Mouse (Mus musculus): ENCODE measurements around the gene Hsdl2. TPM values are rescaled to one million over a fixed set of nuclear protein-coding genes. Genes with fewer than 3 reads are reported as not detected.
A peak's percentile ranks its signal among the peaks of the same experiment; 100 is the strongest.

Hsdl2 gene
- polyA plus RNA-seq, 1 experiment from 2014 or later: 27.7 TPM

- no peaks in the 10 kb centered on the region for H3K9me3 ChIP-seq (ENCODE audit: control insufficient read depth, low read length)
- no peaks in the 10 kb centered on the region for H3K36me3 ChIP-seq (ENCODE audit: control insufficient read depth, insufficient read depth, low read length)
- peak overlapping the region; percentile 78 for H3K9ac ChIP-seq (ENCODE audit: low read length)
- no peak for DNase-seq (ENCODE audit: low spot score)
- ATAC-seq (replicated peaks; ENCODE audit: low FRiP score): no peak
- H3K4me1 ChIP-seq (replicated peaks; ENCODE audit: control insufficient read depth, insufficient read depth, low read length): no peaks in the 10 kb centered on the region
- WGBS: 8% methylated on average over 18 of the region's 18 CpGs
- peaks cover 2% of the 10 kb centered on the region; the same call in 1 of the 2 replicates for H3K27me3 ChIP-seq (ENCODE audit: control insufficient read depth, insufficient read depth, low read length)
- H3K4me2 ChIP-seq (ENCODE audit: low read depth, low read length, severe bottlenecking): peak overlapping the region; percentile 72
- peak overlapping the region; percentile 68 for H3K4me3 ChIP-seq (ENCODE audit: low read depth, low read length)
- no peak overlapping the region for H3K27ac ChIP-seq (ENCODE audit: low read depth, low read length)
These were observed 33.3 kb upstream of the Hsdl2 start for GRCm38 (mm10) chr4:59548011-59548559.

DNA sequence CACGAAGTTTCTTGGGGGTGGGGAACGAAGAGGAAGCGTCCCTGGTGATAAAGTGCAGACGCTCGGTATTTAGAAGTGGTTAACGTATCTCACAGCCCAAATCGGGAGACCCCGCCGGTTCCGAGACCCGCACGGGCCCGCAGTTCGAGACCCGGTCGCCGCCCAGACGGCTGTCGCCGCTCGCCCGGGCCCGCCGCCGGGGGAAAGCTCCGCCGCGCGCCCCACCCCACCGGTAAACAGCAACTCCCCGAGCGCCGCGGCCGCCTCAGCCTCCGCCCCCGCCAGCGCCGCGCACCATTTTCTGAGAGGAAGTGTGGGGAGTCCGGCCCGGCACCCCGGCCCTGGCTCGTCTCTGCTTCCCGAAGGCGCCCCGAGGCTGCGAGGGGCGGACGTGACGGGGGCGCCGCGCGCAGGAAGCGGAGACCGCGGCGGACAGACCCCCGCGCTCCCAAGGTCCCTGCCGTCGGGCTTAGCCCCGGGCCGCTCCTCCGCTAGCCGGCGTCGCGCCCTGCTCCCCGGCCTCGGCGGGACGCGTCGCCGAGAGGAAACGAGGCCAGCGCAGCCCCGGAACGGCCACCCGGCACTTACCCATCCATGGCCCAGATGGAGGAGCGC, 32.7 kb upstream of the Hsdl2 start:
- no peaks in the 10 kb centered on the region for H3K9me3 ChIP-seq (ENCODE audit: control insufficient read depth, low read length)
- peak overlapping the region; percentile 78 for H3K9ac ChIP-seq (ENCODE audit: low read length)
- no peaks in the 10 kb centered on the region for H3K4me1 ChIP-seq (replicated peaks; ENCODE audit: control insufficient read depth, insufficient read depth, low read length)
- H3K27me3 ChIP-seq (ENCODE audit: control insufficient read depth, insufficient read depth, low read length): peaks cover 2% of the 10 kb centered on the region; the same call in 1 of the 2 replicates
- WGBS: under 1% methylated on average over 75 of the region's 83 CpGs
- ATAC-seq (replicated peaks; ENCODE audit: low FRiP score): peak; percentile 87; the same call in 1 of the 2 replicates
- H3K36me3 ChIP-seq (ENCODE audit: control insufficient read depth, insufficient read depth, low read length): no peaks in the 10 kb centered on the region
- H3K4me2 ChIP-seq (ENCODE audit: low read depth, low read length, severe bottlenecking): peak overlapping the region; percentile 72
- peak overlapping the region; percentile 68 for H3K4me3 ChIP-seq (ENCODE audit: low read depth, low read length)
- H3K27ac ChIP-seq (ENCODE audit: low read depth, low read length): peak overlapping the region; percentile 48
- DNase-seq (ENCODE audit: low spot score): peak; percentile 84

- peak within 1 kb of the TSS; percentile 68 for H3K4me3 ChIP-seq (ENCODE audit: low read depth, low read length)
- no peaks in the 10 kb centered on the region for H3K4me1 ChIP-seq (replicated peaks; ENCODE audit: control insufficient read depth, insufficient read depth, low read length)
- under 1% methylated on average over 65 of the region's 83 CpGs for WGBS
- H3K9ac ChIP-seq (ENCODE audit: low read length): peak within 1 kb of the TSS; percentile 78
- no peaks in the 10 kb centered on the region for H3K36me3 ChIP-seq (ENCODE audit: control insufficient read depth, insufficient read depth, low read length)
- ATAC-seq (replicated peaks; ENCODE audit: low FRiP score) (peak; percentile 92), DNase-seq (ENCODE audit: low spot score) (peak; percentile 98)
- H3K27me3 ChIP-seq (ENCODE audit: control insufficient read depth, insufficient read depth, low read length): peaks cover 2% of the 10 kb centered on the region; the same call in 1 of the 2 replicates
- H3K9me3 ChIP-seq (ENCODE audit: control insufficient read depth, low read length): no peaks in the 10 kb centered on the region
- H3K27ac ChIP-seq (ENCODE audit: low read depth, low read length): peak within 1 kb of the TSS; percentile 48
- H3K4me2 ChIP-seq (ENCODE audit: low read depth, low read length, severe bottlenecking): peak within 1 kb of the TSS; percentile 72
These were observed 32.0 kb upstream of the Hsdl2 start, which contains the start of gene Ptbp3 for GRCm38 (mm10) chr4:59549175-59549976. Ptbp3 (minus strand) TSS chr4:59549364.

DNA sequence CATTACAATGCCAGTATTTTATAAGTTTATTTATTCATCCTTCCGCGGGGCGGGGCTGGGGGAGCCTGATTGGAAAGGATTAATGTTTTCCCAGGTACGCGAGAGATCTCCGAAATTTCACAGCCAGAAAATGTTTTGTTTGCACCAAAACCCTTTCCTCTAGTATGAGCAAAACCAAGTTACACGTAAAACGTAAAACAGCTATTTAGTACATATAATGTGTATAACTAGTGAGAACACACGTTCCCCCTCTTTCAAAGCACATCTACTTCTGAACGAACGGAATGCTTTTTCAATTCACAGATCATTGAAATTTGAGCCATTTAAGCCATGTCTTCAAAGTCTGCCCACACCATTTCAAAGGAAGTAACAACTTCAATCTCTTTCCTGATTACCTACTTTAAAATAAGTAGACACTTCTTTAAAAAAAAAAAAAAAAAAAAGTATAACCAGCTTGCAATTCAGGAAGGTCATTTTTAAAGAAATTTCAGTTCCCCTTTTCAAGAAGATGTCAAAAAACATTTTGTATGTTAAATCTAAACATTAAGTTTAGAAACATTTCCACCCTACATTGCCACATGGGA, 31.3 kb upstream of the Hsdl2 start:
- H3K27ac ChIP-seq (ENCODE audit: low read depth, low read length): no peak overlapping the region
- DNase-seq (ENCODE audit: low spot score): no peak

GRCm38 (mm10) chr4:59551901-59552300, 29.5 kb upstream of the Hsdl2 start:
- no peaks in the 10 kb centered on the region for H3K9me3 ChIP-seq (ENCODE audit: control insufficient read depth, low read length)
- H3K36me3 ChIP-seq (ENCODE audit: control insufficient read depth, insufficient read depth, low read length): no peaks in the 10 kb centered on the region
- WGBS: 88% methylated on average over 1 of the region's 1 CpGs
- H3K4me3 ChIP-seq (ENCODE audit: low read depth, low read length): no peak overlapping the region
- peaks cover 2% of the 10 kb centered on the region; the same call in 1 of the 2 replicates for H3K27me3 ChIP-seq (ENCODE audit: control insufficient read depth, insufficient read depth, low read length)
- DNase-seq (ENCODE audit: low spot score): no peak
- no peak for ATAC-seq (replicated peaks; ENCODE audit: low FRiP score)
- H3K9ac ChIP-seq (ENCODE audit: low read length): no peak overlapping the region
- H3K4me1 ChIP-seq (replicated peaks; ENCODE audit: control insufficient read depth, insufficient read depth, low read length): no peaks in the 10 kb centered on the region
- H3K27ac ChIP-seq (ENCODE audit: low read depth, low read length): no peak overlapping the region
- no peak overlapping the region for H3K4me2 ChIP-seq (ENCODE audit: low read depth, low read length, severe bottlenecking)

More for the DNA sequence above, 31.3 kb upstream of the Hsdl2 start:
- H3K9ac ChIP-seq (ENCODE audit: low read length): peak overlapping the region; percentile 75; the same call in 1 of the 2 replicates
- no peak for ATAC-seq (replicated peaks; ENCODE audit: low FRiP score)
- no peaks in the 10 kb centered on the region for H3K4me1 ChIP-seq (replicated peaks; ENCODE audit: control insufficient read depth, insufficient read depth, low read length)
- peak overlapping the region; percentile 68 for H3K4me3 ChIP-seq (ENCODE audit: low read depth, low read length)
- no peaks in the 10 kb centered on the region for H3K36me3 ChIP-seq (ENCODE audit: control insufficient read depth, insufficient read depth, low read length)
- WGBS: 15% methylated on average over 11 of the region's 11 CpGs
- H3K4me2 ChIP-seq (ENCODE audit: low read depth, low read length, severe bottlenecking): peak overlapping the region; percentile 72
- no peaks in the 10 kb centered on the region for H3K9me3 ChIP-seq (ENCODE audit: control insufficient read depth, low read length)
- peaks cover 2% of the 10 kb centered on the region; the same call in 1 of the 2 replicates for H3K27me3 ChIP-seq (ENCODE audit: control insufficient read depth, insufficient read depth, low read length)

DNA sequence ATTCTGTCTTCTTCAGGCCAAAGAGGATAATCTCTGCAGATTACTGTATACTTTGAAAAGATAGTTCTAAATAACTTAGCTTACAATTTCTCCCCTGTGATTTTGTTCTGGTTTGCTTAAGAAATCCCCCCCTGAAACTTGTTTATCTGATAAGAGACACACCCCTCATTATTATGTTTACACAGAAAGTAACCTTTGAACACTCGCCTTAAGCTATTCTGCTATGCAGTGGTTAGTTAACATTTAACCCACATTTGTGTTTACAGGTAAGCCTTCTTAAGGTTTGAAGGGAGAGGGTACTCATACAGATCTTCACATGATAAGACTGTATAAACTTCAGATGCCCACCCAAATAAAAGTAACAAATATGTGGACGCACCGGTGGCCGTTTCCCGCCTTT, 28.5 kb upstream of the Hsdl2 start:
- H3K9me3 ChIP-seq (ENCODE audit: control insufficient read depth, low read length): no peaks in the 10 kb centered on the region
- no peaks in the 10 kb centered on the region for H3K4me1 ChIP-seq (replicated peaks; ENCODE audit: control insufficient read depth, insufficient read depth, low read length)
- H3K4me3 ChIP-seq (ENCODE audit: low read depth, low read length): no peak overlapping the region
- no peaks in the 10 kb centered on the region for H3K36me3 ChIP-seq (ENCODE audit: control insufficient read depth, insufficient read depth, low read length)
- ATAC-seq (replicated peaks; ENCODE audit: low FRiP score): no peak
- WGBS: 93% methylated on average over 5 of the region's 5 CpGs
- no peaks in the 10 kb centered on the region; the same call in 1 of the 2 replicates for H3K27me3 ChIP-seq (ENCODE audit: control insufficient read depth, insufficient read depth, low read length)
- H3K27ac ChIP-seq (ENCODE audit: low read depth, low read length): no peak overlapping the region
- no peak for DNase-seq (ENCODE audit: low spot score)
- H3K9ac ChIP-seq (ENCODE audit: low read length): no peak overlapping the region
- H3K4me2 ChIP-seq (ENCODE audit: low read depth, low read length, severe bottlenecking): no peak overlapping the region

GRCm38 (mm10) chr4:59553576-59553975, 27.8 kb upstream of the Hsdl2 start:
- Histone ChIP-seq H3K27ac (ENCODE audit: low read depth, low read length) (no peak overlapping the region), H3K4me1 (replicated peaks; ENCODE audit: control insufficient read depth, insufficient read depth, low read length) (no peaks in the 10 kb centered on the region), H3K4me3 (ENCODE audit: low read depth, low read length) (no peak overlapping the region), H3K4me2 (ENCODE audit: low read depth, low read length, severe bottlenecking) (no peak overlapping the region), H3K27me3 (ENCODE audit: control insufficient read depth, insufficient read depth, low read length) (no peaks in the 10 kb centered on the region; the same call in 1 of the 2 replicates), H3K9me3 (ENCODE audit: control insufficient read depth, low read length) (no peaks in the 10 kb centered on the region), H3K36me3 (ENCODE audit: control insufficient read depth, insufficient read depth, low read length) (no peaks in the 10 kb centered on the region), H3K9ac (ENCODE audit: low read length) (no peak overlapping the region)
- 79% methylated on average over 3 of the region's 3 CpGs for WGBS
- ATAC-seq (replicated peaks; ENCODE audit: low FRiP score): no peak
- DNase-seq (ENCODE audit: low spot score): no peak

GRCm38 (mm10) chr4:59555177-59555576, 26.2 kb upstream of the Hsdl2 start:
- Histone ChIP-seq H3K27me3 (ENCODE audit: control insufficient read depth, insufficient read depth, low read length) (no peaks in the 10 kb centered on the region; the same call in 1 of the 2 replicates), H3K4me2 (ENCODE audit: low read depth, low read length, severe bottlenecking) (no peak overlapping the region), H3K9me3 (ENCODE audit: control insufficient read depth, low read length) (no peaks in the 10 kb centered on the region), H3K9ac (ENCODE audit: low read length) (no peak overlapping the region), H3K36me3 (ENCODE audit: control insufficient read depth, insufficient read depth, low read length) (no peaks in the 10 kb centered on the region), H3K4me3 (ENCODE audit: low read depth, low read length) (no peak overlapping the region), H3K27ac (ENCODE audit: low read depth, low read length) (no peak overlapping the region), H3K4me1 (replicated peaks; ENCODE audit: control insufficient read depth, insufficient read depth, low read length) (no peaks in the 10 kb centered on the region)
- ATAC-seq (replicated peaks; ENCODE audit: low FRiP score): no peak
- no peak for DNase-seq (ENCODE audit: low spot score)
